Mouse (Mus musculus) embryonic fibroblast, embryonic 13.5 days (primary cell): ENCODE results near the gene Meis2.

Experiments
- CTCF ChIP-seq: IDR thresholded peaks from 2 replicates; pipeline ENCODE4 v1.5.1; 2011; ENCODE audit warnings: mild to moderate bottlenecking, control low read depth, low read length, moderate library complexity, borderline replicate concordance; ENCODE audit not compliant: insufficient read depth
- POLR2A ChIP-seq: IDR thresholded peaks from 2 replicates; pipeline ENCODE4 v1.6.1; 2011; ENCODE audit warnings: low read depth, mild to moderate bottlenecking, control low read depth, low read length, moderate library complexity

DNA sequence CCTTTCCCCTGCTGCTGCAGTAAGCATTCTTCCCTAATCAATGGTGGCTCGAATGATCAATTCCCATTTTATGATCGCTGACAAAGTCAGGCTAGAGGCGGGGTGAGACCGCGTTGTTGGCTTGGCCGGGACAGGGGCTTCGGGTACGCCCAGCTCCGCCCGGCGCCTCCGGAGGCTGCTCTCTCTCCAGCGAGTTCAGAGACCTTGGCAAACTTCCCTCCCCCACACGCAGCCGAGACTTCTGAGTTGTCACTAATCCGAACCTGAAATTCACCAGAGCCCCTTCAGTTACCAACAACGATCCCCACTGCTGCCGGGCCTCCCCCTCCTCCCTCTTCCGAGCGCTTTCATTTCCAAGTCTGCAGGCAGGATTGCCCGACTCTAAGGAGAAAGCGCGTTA, 10.3 kb upstream of the Meis2 start:
- TF ChIP-seq CTCF (no peak), POLR2A (peak; percentile 33; the same call in 1 of the 2 replicates)
